Mouse (Mus musculus): ENCODE data around the gene Podn. TPM values are rescaled to one million over a fixed set of nuclear protein-coding genes. Genes with fewer than 3 reads are reported as not detected.

The Podn gene
- total and polyA plus RNA-seq, 2 experiments from 2014 or later = 1.2 to 4.0 TPM

GRCm38 (mm10) chr4:108110706-108111105 lies 14.5 kb upstream of the Podn start:
- TF ChIP-seq CTCF (IDR thresholded peaks at IDR 0.05; ENCODE audit: low read depth) = no peak
- WGBS = 87% methylated on average over 2 of the region's 2 CpGs
- no peaks in the 10 kb centered on the region for H3K36me3 ChIP-seq (ENCODE audit: insufficient read depth, low read length)

GRCm38 (mm10) chr4:108109728-108110127 lies 13.5 kb upstream of the Podn start:
- Histone ChIP-seq H3K4me3 (ENCODE audit: low read length) (no peak overlapping the region), H3K4me1 (ENCODE audit: insufficient read depth, low read length) (no peaks in the 10 kb centered on the region), H3K36me3 (ENCODE audit: insufficient read depth, low read length) (no peaks in the 10 kb centered on the region), H3K27ac (no peak overlapping the region), H3K27me3 (ENCODE audit: insufficient read depth, low read length) (no peaks in the 10 kb centered on the region), H3K4me2 (ENCODE audit: low read depth, low read length) (no peak overlapping the region), H3K9ac (replicated peaks; ENCODE audit: low read length) (no peak overlapping the region), H3K9me3 (ENCODE audit: low read length) (no peaks in the 10 kb centered on the region)
- DNase-seq (ENCODE audit: low spot score) = no peak
- no peak for TF ChIP-seq CTCF (IDR thresholded peaks at IDR 0.05; ENCODE audit: low read depth)
- ATAC-seq = no peak
- WGBS = 95% methylated on average over 7 of the region's 7 CpGs

More at GRCm38 (mm10) chr4:108110706-108111105, 14.5 kb upstream of the Podn start:
- Histone ChIP-seq H3K4me1 (ENCODE audit: insufficient read depth, low read length) (no peaks in the 10 kb centered on the region), H3K4me3 (ENCODE audit: low read length) (no peak overlapping the region), H3K9me3 (ENCODE audit: low read length) (no peaks in the 10 kb centered on the region), H3K9ac (replicated peaks; ENCODE audit: low read length) (no peak overlapping the region), H3K27me3 (ENCODE audit: insufficient read depth, low read length) (no peaks in the 10 kb centered on the region), H3K27ac (no peak overlapping the region), H3K4me2 (ENCODE audit: low read depth, low read length) (no peak overlapping the region)
- DNase-seq (ENCODE audit: low spot score) (no peak), ATAC-seq (no peak)

GRCm38 (mm10) chr4:108092741-108093397 lies 3.4 kb downstream of the Podn start:
- H3K27me3 ChIP-seq (ENCODE audit: insufficient read depth, low read length) = no peaks in the 10 kb centered on the region
- no peak for ATAC-seq
- H3K9me3 ChIP-seq (ENCODE audit: low read length) = no peaks in the 10 kb centered on the region
- no peak for TF ChIP-seq CTCF (IDR thresholded peaks at IDR 0.05; ENCODE audit: low read depth)
- no peak for DNase-seq (ENCODE audit: low spot score)
- 74% methylated on average over 6 of the region's 6 CpGs for WGBS
- H3K27ac ChIP-seq = no peak overlapping the region
- no peak overlapping the region for H3K4me3 ChIP-seq (ENCODE audit: low read length)
- no peaks in the 10 kb centered on the region for H3K4me1 ChIP-seq (ENCODE audit: insufficient read depth, low read length)
- no peaks in the 10 kb centered on the region for H3K36me3 ChIP-seq (ENCODE audit: insufficient read depth, low read length)
- H3K4me2 ChIP-seq (ENCODE audit: low read depth, low read length) = no peak overlapping the region
- no peak overlapping the region for H3K9ac ChIP-seq (replicated peaks; ENCODE audit: low read length)

GRCm38 (mm10) chr4:108083993-108084392 lies 12.3 kb downstream of the Podn start:
- Histone ChIP-seq H3K4me1 (ENCODE audit: insufficient read depth, low read length) (no peaks in the 10 kb centered on the region), H3K4me3 (ENCODE audit: low read length) (no peak overlapping the region), H3K9ac (replicated peaks; ENCODE audit: low read length) (no peak overlapping the region), H3K9me3 (ENCODE audit: low read length) (no peaks in the 10 kb centered on the region), H3K36me3 (ENCODE audit: insufficient read depth, low read length) (no peaks in the 10 kb centered on the region), H3K4me2 (ENCODE audit: low read depth, low read length) (no peak overlapping the region), H3K27ac (no peak overlapping the region), H3K27me3 (ENCODE audit: insufficient read depth, low read length) (no peaks in the 10 kb centered on the region)
- 94% methylated on average over 2 of the region's 2 CpGs for WGBS
- ATAC-seq (no peak), DNase-seq (ENCODE audit: low spot score) (no peak)
- TF ChIP-seq CTCF (IDR thresholded peaks at IDR 0.05; ENCODE audit: low read depth) = no peak

GRCm38 (mm10) chr4:108083032-108083735 lies 13.1 kb downstream of the Podn start:
- H3K27me3 ChIP-seq (ENCODE audit: insufficient read depth, low read length) = no peaks in the 10 kb centered on the region
- H3K4me3 ChIP-seq (ENCODE audit: low read length) = no peak overlapping the region
- no peaks in the 10 kb centered on the region for H3K9me3 ChIP-seq (ENCODE audit: low read length)
- no peaks in the 10 kb centered on the region for H3K4me1 ChIP-seq (ENCODE audit: insufficient read depth, low read length)
- H3K27ac ChIP-seq = no peak overlapping the region
- no peaks in the 10 kb centered on the region for H3K36me3 ChIP-seq (ENCODE audit: insufficient read depth, low read length)
- WGBS = 76% methylated on average over 6 of the region's 6 CpGs
- H3K9ac ChIP-seq (replicated peaks; ENCODE audit: low read length) = no peak overlapping the region
- no peak for TF ChIP-seq CTCF (IDR thresholded peaks at IDR 0.05; ENCODE audit: low read depth)
- ATAC-seq = no peak
- no peak overlapping the region for H3K4me2 ChIP-seq (ENCODE audit: low read depth, low read length)
- DNase-seq (ENCODE audit: low spot score) = no peak

GRCm38 (mm10) chr4:108082401-108082806 lies 13.8 kb downstream of the Podn start:
- no peak overlapping the region for H3K4me3 ChIP-seq (ENCODE audit: low read length)
- ATAC-seq = no peak
- H3K27ac ChIP-seq = no peak overlapping the region
- H3K9ac ChIP-seq (replicated peaks; ENCODE audit: low read length) = no peak overlapping the region
- H3K36me3 ChIP-seq (ENCODE audit: insufficient read depth, low read length) = no peaks in the 10 kb centered on the region
- 91% methylated on average over 2 of the region's 2 CpGs for WGBS
- no peaks in the 10 kb centered on the region for H3K9me3 ChIP-seq (ENCODE audit: low read length)
- H3K4me1 ChIP-seq (ENCODE audit: insufficient read depth, low read length) = no peaks in the 10 kb centered on the region
- TF ChIP-seq CTCF (IDR thresholded peaks at IDR 0.05; ENCODE audit: low read depth) = no peak
- no peaks in the 10 kb centered on the region for H3K27me3 ChIP-seq (ENCODE audit: insufficient read depth, low read length)
- H3K4me2 ChIP-seq (ENCODE audit: low read depth, low read length) = no peak overlapping the region
- DNase-seq (ENCODE audit: low spot score) = no peak

- H3K27me3 ChIP-seq (ENCODE audit: insufficient read depth, low read length) = no peaks in the 10 kb centered on the region
- 71% methylated on average over 5 of the region's 5 CpGs for WGBS
- no peak overlapping the region for H3K4me2 ChIP-seq (ENCODE audit: low read depth, low read length)
- H3K9me3 ChIP-seq (ENCODE audit: low read length) = no peaks in the 10 kb centered on the region
- DNase-seq (ENCODE audit: low spot score) (no peak), ATAC-seq (no peak)
- no peak overlapping the region for H3K4me3 ChIP-seq (ENCODE audit: low read length)
- no peaks in the 10 kb centered on the region for H3K36me3 ChIP-seq (ENCODE audit: insufficient read depth, low read length)
- H3K4me1 ChIP-seq (ENCODE audit: insufficient read depth, low read length) = no peaks in the 10 kb centered on the region
- no peak overlapping the region for H3K27ac ChIP-seq
- TF ChIP-seq CTCF (IDR thresholded peaks at IDR 0.05; ENCODE audit: low read depth) = no peak
- H3K9ac ChIP-seq (replicated peaks; ENCODE audit: low read length) = no peak overlapping the region
Observed at GRCm38 (mm10) chr4:108080876-108081275, 15.4 kb downstream of the Podn start.

All from hindbrain, postnatal 0 days (tissue).